Mouse (Mus musculus) liver, postnatal 0 days (tissue): ENCODE measurements at regions not wholly inside any gene's neighbourhood (a gene's known extent, or its start where the extent isn't known, plus 50 kb on each side); places are given as distances from the start of the nearest gene placed in this dataset.
A peak's percentile ranks its signal among the peaks of the same experiment; 100 is the strongest.

Experiments
- ATAC-seq: fragments of 200-750 bp; cut with Nextera tagmentation; 2 replicates; pipeline ENCODE4 v1.8.0; 2017; ENCODE audit warnings: mild to moderate bottlenecking, moderate library complexity
- DNase-seq: peaks from one replicate; pipeline ENCODE4 v3.0.0-alpha.2; 2016
- H3K27ac ChIP-seq: fragments of 300-500 bp; sonication (generic); 2 replicates; pipeline ENCODE4 v1.5.1; 2014; ENCODE audit warnings: antibody characterized with exemption, moderate library complexity, mild to moderate bottlenecking, low read depth
- H3K27me3 ChIP-seq: fragments of 300-500 bp; sonication (generic); 2 replicates; pipeline ENCODE4 v1.6.1; 2014; ENCODE audit warnings: low read length, control low read depth, mixed read lengths; ENCODE audit not compliant: insufficient read depth
- H3K36me3 ChIP-seq: fragments of 300-500 bp; sonication (generic); replicated peaks from 2 replicates; pipeline ENCODE4 v1.6.1; 2014; ENCODE audit warnings: mild to moderate bottlenecking, control low read depth, low read length, moderate library complexity, mixed read lengths; ENCODE audit not compliant: insufficient read depth
- H3K4me1 ChIP-seq: fragments of 300-500 bp; sonication (generic); 2 replicates; pipeline ENCODE4 v1.6.1; 2014; ENCODE audit warnings: antibody characterized with exemption, mild to moderate bottlenecking, control low read depth; ENCODE audit not compliant: insufficient read depth
- H3K4me2 ChIP-seq: fragments of 300-500 bp; sonication (generic); 2 replicates; pipeline ENCODE4 v1.6.1; 2014; ENCODE audit warnings: low read depth, mild to moderate bottlenecking, low read length, moderate library complexity, mixed read lengths
- H3K4me3 ChIP-seq: fragments of 300-500 bp; sonication (generic); 2 replicates; pipeline ENCODE4 v1.5.1; 2014; ENCODE audit warnings: low read depth, low read length
- H3K9ac ChIP-seq: fragments of 300-500 bp; sonication (generic); replicated peaks from 2 replicates; pipeline ENCODE4 v1.6.1; 2014; ENCODE audit warnings: mild to moderate bottlenecking, moderate library complexity
- H3K9me3 ChIP-seq: fragments of 300-500 bp; sonication (generic); 2 replicates; pipeline ENCODE4 v1.6.1; 2016; ENCODE audit warnings: mild to moderate bottlenecking, control low read depth, low read length, mixed read lengths
- CTCF ChIP-seq: sonication (generic); IDR thresholded peaks from 2 replicates; pipeline ENCODE4 v1.5.1; 2016; ENCODE audit warnings: antibody characterized with exemption, low read depth
- EP300 ChIP-seq: IDR thresholded peaks from 2 replicates; pipeline ENCODE4 v1.6.1; 2016; ENCODE audit warnings: antibody characterized with exemption, low read depth, mild to moderate bottlenecking
- WGBS: fragments of 180-500 bp; shearing (Covaris S2); extraction: QIAGEN DNeasy Blood & Tissue Kit; methylation state at CpG from one replicate; pipeline ENCODE4 v1.1.7; 2014; ENCODE audit not compliant: insufficient replicate concordance; 5-methylcytosine and 5-hydroxymethylcytosine counted together

- Histone ChIP-seq H3K9ac (no peak overlapping the region), H3K4me2 (no peak overlapping the region), H3K4me1 (no peaks in the 10 kb centered on the region), H3K9me3 (no peaks in the 10 kb centered on the region), H3K36me3 (no peaks in the 10 kb centered on the region), H3K27me3 (no peaks in the 10 kb centered on the region), H3K4me3 (no peak overlapping the region), H3K27ac (no peak overlapping the region)
- TF ChIP-seq CTCF (peak; percentile 37), EP300 (no peak)
- WGBS: 30% methylated on average over 2 of the region's 2 CpGs
- no peak for ATAC-seq
- no peak for DNase-seq
Observed at GRCm38 (mm10) chr13:107873244-107873667, 171.0 kb upstream of the Smim15 start.

- ATAC-seq (no peak), DNase-seq (no peak)
- Histone ChIP-seq H3K4me2 (no peak overlapping the region), H3K27ac (no peak overlapping the region), H3K27me3 (no peaks in the 10 kb centered on the region), H3K4me3 (no peak overlapping the region), H3K9me3 (no peaks in the 10 kb centered on the region), H3K4me1 (no peaks in the 10 kb centered on the region), H3K36me3 (no peaks in the 10 kb centered on the region), H3K9ac (no peak overlapping the region)
- TF ChIP-seq EP300: no peak
- TF ChIP-seq CTCF: no peak
- 79% methylated on average over 8 of the region's 8 CpGs for WGBS
Observed at GRCm38 (mm10) chr13:107872574-107872973, 171.7 kb upstream of the Smim15 start.

GRCm38 (mm10) chr13:107872137-107872536 is 172.1 kb upstream of the Smim15 start:
- 74% methylated on average over 10 of the region's 10 CpGs for WGBS
- Histone ChIP-seq H3K4me2 (no peak overlapping the region), H3K27me3 (no peaks in the 10 kb centered on the region), H3K9ac (no peak overlapping the region), H3K4me1 (no peaks in the 10 kb centered on the region), H3K36me3 (no peaks in the 10 kb centered on the region), H3K4me3 (no peak overlapping the region), H3K27ac (no peak overlapping the region), H3K9me3 (no peaks in the 10 kb centered on the region)
- DNase-seq (no peak), ATAC-seq (no peak)
- TF ChIP-seq CTCF (no peak), EP300 (no peak)

GRCm38 (mm10) chr13:107868906-107869305 is 175.3 kb upstream of the Smim15 start:
- Histone ChIP-seq H3K36me3 (no peaks in the 10 kb centered on the region), H3K9ac (no peak overlapping the region), H3K4me2 (no peak overlapping the region), H3K4me3 (no peak overlapping the region), H3K27ac (no peak overlapping the region), H3K9me3 (no peaks in the 10 kb centered on the region), H3K27me3 (no peaks in the 10 kb centered on the region), H3K4me1 (0 out of 2 replicates have a peak, but pooled peaks cover 2% of the 10 kb centered on the region)
- ATAC-seq (no peak), DNase-seq (no peak)
- TF ChIP-seq CTCF (no peak), EP300 (no peak)
- WGBS: 49% methylated on average over 7 of the region's 7 CpGs

DNA sequence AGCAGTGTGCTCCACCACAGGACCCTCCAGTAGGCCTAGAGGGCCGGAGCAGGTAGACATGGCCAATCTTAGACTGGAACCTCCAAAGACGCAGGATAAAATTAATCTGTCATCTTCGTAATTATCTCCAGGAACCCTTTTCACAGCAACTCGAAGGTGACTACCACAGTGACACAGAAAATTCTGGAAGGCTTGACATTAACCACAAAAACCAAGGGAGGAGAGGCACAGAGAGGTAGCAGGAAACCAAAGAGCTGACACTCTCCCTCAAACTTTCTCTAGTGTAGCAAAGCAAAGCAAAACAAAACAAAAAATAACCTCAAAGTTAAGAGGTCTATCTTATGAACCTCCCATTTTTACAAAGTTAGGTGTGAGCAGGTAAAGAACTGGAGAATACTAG is 177.4 kb upstream of the Smim15 start:
- WGBS: 59% methylated on average over 4 of the region's 4 CpGs
- Histone ChIP-seq H3K9me3 (no peaks in the 10 kb centered on the region), H3K4me2 (no peak overlapping the region), H3K27ac (no peak overlapping the region), H3K27me3 (no peaks in the 10 kb centered on the region), H3K4me3 (no peak overlapping the region), H3K4me1 (peaks cover 6% of the 10 kb centered on the region), H3K36me3 (no peaks in the 10 kb centered on the region), H3K9ac (no peak overlapping the region)
- TF ChIP-seq EP300 (no peak), CTCF (no peak)
- ATAC-seq (no peak), DNase-seq (no peak)

DNA sequence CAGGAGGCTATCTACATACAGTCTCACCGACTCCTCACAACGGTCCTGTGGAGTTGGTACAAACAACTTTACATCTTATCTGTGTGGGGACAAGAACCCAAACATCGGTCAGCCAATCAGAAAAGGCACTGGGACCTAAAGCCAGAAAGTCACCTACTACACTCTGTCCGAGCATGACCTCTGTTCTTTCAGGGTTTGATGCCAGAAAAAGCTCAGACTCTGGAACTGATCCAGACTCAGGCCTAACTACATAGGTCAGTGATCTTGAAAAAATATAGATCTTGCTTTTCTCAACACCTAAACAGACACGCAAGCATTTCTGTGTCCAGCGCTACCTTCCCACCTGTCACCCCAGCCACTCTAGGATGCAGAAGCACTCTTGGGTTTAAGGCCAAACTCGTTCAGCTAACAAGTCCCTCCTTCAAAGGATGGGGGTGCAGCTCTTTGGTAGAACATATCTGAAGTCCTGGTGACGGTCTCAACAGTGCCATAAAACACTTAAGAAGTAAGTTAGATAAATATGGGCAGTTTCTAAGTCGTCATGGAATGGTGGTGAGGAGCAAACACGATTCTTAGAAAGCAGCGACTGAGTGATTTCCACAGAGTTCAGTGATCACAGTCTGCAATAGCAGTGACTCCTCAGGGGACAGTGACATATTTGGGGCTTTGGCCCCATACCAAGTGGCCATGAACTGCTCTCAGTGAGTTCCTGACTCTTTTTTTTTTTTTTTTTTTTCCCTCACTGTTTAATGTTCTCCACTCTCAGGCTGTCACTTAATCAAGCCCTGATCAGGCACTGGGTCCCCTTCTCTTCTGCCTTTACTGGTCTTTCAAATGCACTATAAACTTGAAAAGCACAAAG is 181.2 kb upstream of the Smim15 start:
- DNase-seq (peak; percentile 50), ATAC-seq (peak; percentile 92)
- H3K9me3 ChIP-seq: no peaks in the 10 kb centered on the region
- no peaks in the 10 kb centered on the region for H3K27me3 ChIP-seq
- H3K27ac ChIP-seq: peak overlapping the region; percentile 63; the same call in 1 of the 2 replicates
- no peak overlapping the region for H3K9ac ChIP-seq
- no peak overlapping the region for H3K4me3 ChIP-seq
- H3K4me1 ChIP-seq: peaks cover 10% of the 10 kb centered on the region
- H3K4me2 ChIP-seq: peak overlapping the region; percentile 42
- 52% methylated on average over 11 of the region's 11 CpGs for WGBS
- no peak for TF ChIP-seq EP300
- no peak for TF ChIP-seq CTCF
- no peaks in the 10 kb centered on the region for H3K36me3 ChIP-seq
